Mouse (Mus musculus): Measurements from ENCODE around the gene Tfg. TPM values are rescaled to one million over a fixed set of nuclear protein-coding genes. Genes with fewer than 3 reads are reported as not detected.

Tfg gene
- total and polyA plus RNA-seq, 3 experiments: 50.9 to 113 TPM; not detected in 1

- Histone ChIP-seq H3K4me1 (ENCODE audit: control insufficient read depth in 1 of 2, insufficient read depth in 2 of 2, low read length in 2 of 2) (no peaks in the 10 kb centered on the region), H3K79me2 (ENCODE audit: control insufficient read depth, insufficient read depth, low read length, poor library complexity) (no peaks in the 10 kb centered on the region), H3K9ac (ENCODE audit: control insufficient read depth, low read depth, low read length, poor library complexity, severe bottlenecking) (no peak overlapping the region), H3K27ac (ENCODE audit: control insufficient read depth, low read depth, low read length) (no peak overlapping the region), H3K4me3 (ENCODE audit: control insufficient read depth in 1 of 2, insufficient read depth in 1 of 2, low read depth in 2 of 2, low read length in 2 of 2) (no peak overlapping the region), H3K27me3 (ENCODE audit: control insufficient read depth in 1 of 2, insufficient read depth in 2 of 2, low read length in 2 of 2) (peaks cover 6 to 13% of the 10 kb centered on the region in 2 experiments; a peak in 3 of 4 replicates), H3K9me3 (replicated peaks; ENCODE audit: insufficient read depth, low read length) (no peaks in the 10 kb centered on the region), H3K36me3 (ENCODE audit: control insufficient read depth in 1 of 2, insufficient read depth in 2 of 2, low read length in 2 of 2) (no peaks in the 10 kb centered on the region)
- no peak for DNase-seq (ENCODE audit: low read depth, low spot score)
- TF ChIP-seq RCOR1 (IDR thresholded peaks at IDR 0.05; ENCODE audit: low read depth, low read length) (no peak), BHLHE40 (IDR thresholded peaks at IDR 0.05; ENCODE audit: borderline replicate concordance, low read depth, low read length) (no peak), TBP (IDR thresholded peaks at IDR 0.05; ENCODE audit: low read depth, low read length) (no peak), TCF12 (IDR thresholded peaks at IDR 0.05; ENCODE audit: low read depth, low read length) (no peak), ETS1 (IDR thresholded peaks at IDR 0.05; ENCODE audit: low read depth, low read length) (no peak), MAFK (IDR thresholded peaks at IDR 0.05; ENCODE audit: borderline replicate concordance, low read depth, low read length) (no peak), POLR2AphosphoS5 (IDR thresholded peaks at IDR 0.05; ENCODE audit: borderline replicate concordance, low read depth, low read length) (no peak), MAX (IDR thresholded peaks at IDR 0.05; ENCODE audit: low read length) (no peak), POLR2A (IDR thresholded peaks at IDR 0.05; ENCODE audit: control insufficient read depth in 1 of 2, insufficient read depth in 1 of 2, low read depth in 1 of 2, low read length in 2 of 2, poor library complexity in 1 of 2) (no peak), POLR2AphosphoS2 (IDR thresholded peaks at IDR 0.05; ENCODE audit: low read length) (no peak), E2F4 (IDR thresholded peaks at IDR 0.05; ENCODE audit: borderline replicate concordance, low read depth, low read length) (no peak), TAL1 (IDR thresholded peaks at IDR 0.05; ENCODE audit: low read length) (no peak), JUND (IDR thresholded peaks at IDR 0.05; ENCODE audit: low read depth, low read length) (no peak), MYC (IDR thresholded peaks at IDR 0.05; ENCODE audit: low read depth, low read length) (no peak), SIN3A (IDR thresholded peaks at IDR 0.05; ENCODE audit: low read length) (no peak), HCFC1 (IDR thresholded peaks at IDR 0.05; ENCODE audit: low read depth, low read length) (no peak), GABPA (IDR thresholded peaks at IDR 0.05; ENCODE audit: low read depth, low read length) (no peak), MAZ (IDR thresholded peaks at IDR 0.05; ENCODE audit: low read depth, low read length) (no peak), MEF2A (IDR thresholded peaks at IDR 0.05; ENCODE audit: extremely low read depth, insufficient replicate concordance, low read depth, low read length, poor library complexity, severe bottlenecking) (no peak)
Observed at GRCm38 (mm10) chr16:56646382-56647172, 70.7 kb downstream of the Tfg start.

GRCm38 (mm10) chr16:56645251-56645650 lies 72.0 kb downstream of the Tfg start:
- no peak for DNase-seq (ENCODE audit: low read depth, low spot score)
- TF ChIP-seq JUND (IDR thresholded peaks at IDR 0.05; ENCODE audit: low read depth, low read length): no peak
- TF ChIP-seq GABPA (IDR thresholded peaks at IDR 0.05; ENCODE audit: low read depth, low read length): no peak
- no peak for TF ChIP-seq BHLHE40 (IDR thresholded peaks at IDR 0.05; ENCODE audit: borderline replicate concordance, low read depth, low read length)
- TF ChIP-seq RAD21 (IDR thresholded peaks at IDR 0.05; ENCODE audit: low read depth, low read length): no peak
- TF ChIP-seq NRF1 (IDR thresholded peaks at IDR 0.05; ENCODE audit: insufficient read depth, low read depth, low read length, poor library complexity, severe bottlenecking): no peak
- TF ChIP-seq HCFC1 (IDR thresholded peaks at IDR 0.05; ENCODE audit: low read depth, low read length): no peak
- no peak for TF ChIP-seq POLR2AphosphoS5 (IDR thresholded peaks at IDR 0.05; ENCODE audit: borderline replicate concordance, low read depth, low read length)
- TF ChIP-seq ZC3H11A (IDR thresholded peaks at IDR 0.05; ENCODE audit: low read depth, low read length): no peak
- no peak for TF ChIP-seq MXI1 (IDR thresholded peaks at IDR 0.05; ENCODE audit: low read depth, low read length)
- TF ChIP-seq SIN3A (IDR thresholded peaks at IDR 0.05; ENCODE audit: low read length): no peak
- no peak for TF ChIP-seq USF2 (IDR thresholded peaks at IDR 0.05; ENCODE audit: borderline replicate concordance in 1 of 2, insufficient read depth in 1 of 2, low read depth in 1 of 2, low read length in 2 of 2)
- Histone ChIP-seq H3K36me3 (ENCODE audit: control insufficient read depth in 1 of 2, insufficient read depth in 2 of 2, low read length in 2 of 2) (no peaks in the 10 kb centered on the region), H3K4me3 (ENCODE audit: control insufficient read depth in 1 of 2, insufficient read depth in 1 of 2, low read depth in 2 of 2, low read length in 2 of 2) (no peak overlapping the region), H3K27ac (ENCODE audit: control insufficient read depth, low read depth, low read length) (no peak overlapping the region), H3K9me3 (replicated peaks; ENCODE audit: insufficient read depth, low read length) (no peaks in the 10 kb centered on the region), H3K27me3 (ENCODE audit: control insufficient read depth in 1 of 2, insufficient read depth in 2 of 2, low read length in 2 of 2) (peaks cover 6 to 7% of the 10 kb centered on the region in 2 experiments; a peak in 3 of 4 replicates), H3K4me1 (ENCODE audit: control insufficient read depth in 1 of 2, insufficient read depth in 2 of 2, low read length in 2 of 2) (no peaks in the 10 kb centered on the region), H3K9ac (ENCODE audit: control insufficient read depth, low read depth, low read length, poor library complexity, severe bottlenecking) (no peak overlapping the region), H3K79me2 (ENCODE audit: control insufficient read depth, insufficient read depth, low read length, poor library complexity) (no peaks in the 10 kb centered on the region)
